Mouse (Mus musculus) c-Kit-negative CD71-positive TER-119-positive erythroid progenitor cells, embryonic 14.5 days (primary cell): ENCODE results near the gene Rab37.

Source experiments
- DNase-seq: peaks from one replicate; pipeline ENCODE4 v3.0.0-alpha.2; 2013; ENCODE audit warnings: low read depth, low spot score

Gene Rab37

GRCm38 (mm10) chr11:115194693-115195092 lies 103.5 kb downstream of the Rab37 start:
- DNase-seq, result no peak

DNA sequence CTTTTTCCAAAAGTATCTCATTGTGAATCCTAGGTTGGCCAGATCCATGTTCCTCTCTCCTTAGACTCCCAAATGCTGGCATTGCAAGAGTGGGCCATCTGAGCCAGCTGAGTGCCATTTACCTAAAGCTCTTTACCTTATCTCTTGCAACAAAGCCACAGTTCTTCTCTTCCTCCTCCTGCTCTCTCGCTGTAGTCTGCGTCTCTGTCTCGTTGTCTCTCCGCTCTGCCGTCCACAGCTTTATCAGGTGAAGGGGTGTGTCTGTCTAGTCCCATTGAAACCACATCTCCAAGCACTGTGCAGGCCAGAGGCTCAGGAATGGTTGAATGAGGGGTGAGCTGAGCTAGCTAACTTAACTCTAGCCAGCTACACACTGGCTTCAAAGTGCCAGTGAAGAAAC lies 104.7 kb downstream of the Rab37 start:
- DNase-seq, result no peak

DNA sequence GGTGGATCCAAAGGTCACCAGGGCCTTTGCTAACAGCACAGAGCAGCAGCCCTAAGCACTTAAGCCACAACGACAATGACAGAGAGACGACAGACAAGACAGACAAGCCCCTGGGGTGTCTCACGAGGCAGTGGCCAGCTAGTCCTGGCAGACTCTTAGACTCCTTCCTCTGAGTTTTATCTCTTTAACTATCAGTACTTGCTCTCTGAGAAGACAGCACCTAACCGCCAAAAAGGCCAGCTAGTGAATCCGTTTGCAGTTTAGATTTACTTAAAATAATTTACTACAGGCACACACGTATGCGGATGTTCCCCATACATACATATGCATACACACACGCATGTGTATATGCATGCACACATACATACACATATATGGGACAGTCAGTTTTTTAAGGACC lies 106.3 kb downstream of the Rab37 start:
- no peak for DNase-seq

GRCm38 (mm10) chr11:115198932-115199384 lies 107.7 kb downstream of the Rab37 start:
- no peak for DNase-seq

DNA sequence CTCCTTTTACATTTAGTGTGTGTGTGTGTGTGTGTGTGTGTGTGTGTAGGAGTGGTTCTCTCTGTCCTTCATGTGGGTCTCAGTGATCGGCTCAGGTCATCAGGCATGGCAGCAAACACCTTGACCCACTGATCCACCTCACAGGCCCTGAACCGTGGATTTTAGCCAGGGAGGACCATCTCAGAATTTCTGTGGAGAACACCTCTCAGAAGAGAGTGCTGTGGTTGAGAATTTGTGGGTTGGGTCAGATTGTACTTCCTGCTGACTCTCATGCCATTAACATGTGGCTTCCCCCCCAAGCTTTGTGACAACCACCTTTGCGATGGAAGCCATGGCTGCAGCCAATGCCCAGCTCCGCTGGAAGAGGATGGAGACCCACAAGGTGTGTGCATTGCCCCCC lies 109.3 kb downstream of the Rab37 start:
- no peak for DNase-seq

GRCm38 (mm10) chr11:115202316-115202715 lies 111.1 kb downstream of the Rab37 start:
- DNase-seq, result no peak

GRCm38 (mm10) chr11:115202756-115203155 lies 111.5 kb downstream of the Rab37 start:
- no peak for DNase-seq

DNA sequence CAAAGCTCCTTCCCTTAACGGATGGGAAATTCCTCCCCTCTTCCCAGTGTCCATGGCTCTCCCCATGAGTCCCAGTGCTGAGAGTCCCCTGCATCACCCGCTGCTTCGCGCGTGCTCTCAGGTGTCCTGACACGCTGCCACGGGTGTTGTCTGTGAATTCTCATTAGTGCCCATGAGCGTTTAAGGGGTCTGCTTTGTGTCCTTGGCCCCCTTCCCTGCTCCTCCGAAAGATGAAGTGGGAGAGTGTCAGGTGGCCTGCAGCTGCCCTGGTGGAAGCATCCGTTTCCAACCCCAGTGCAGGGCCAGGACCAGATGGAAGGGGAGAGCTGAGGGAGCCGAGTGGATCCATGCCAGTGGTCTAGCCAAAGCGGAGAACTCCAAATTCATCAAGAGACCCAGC lies 116.9 kb downstream of the Rab37 start:
- DNase-seq, result no peak

DNA sequence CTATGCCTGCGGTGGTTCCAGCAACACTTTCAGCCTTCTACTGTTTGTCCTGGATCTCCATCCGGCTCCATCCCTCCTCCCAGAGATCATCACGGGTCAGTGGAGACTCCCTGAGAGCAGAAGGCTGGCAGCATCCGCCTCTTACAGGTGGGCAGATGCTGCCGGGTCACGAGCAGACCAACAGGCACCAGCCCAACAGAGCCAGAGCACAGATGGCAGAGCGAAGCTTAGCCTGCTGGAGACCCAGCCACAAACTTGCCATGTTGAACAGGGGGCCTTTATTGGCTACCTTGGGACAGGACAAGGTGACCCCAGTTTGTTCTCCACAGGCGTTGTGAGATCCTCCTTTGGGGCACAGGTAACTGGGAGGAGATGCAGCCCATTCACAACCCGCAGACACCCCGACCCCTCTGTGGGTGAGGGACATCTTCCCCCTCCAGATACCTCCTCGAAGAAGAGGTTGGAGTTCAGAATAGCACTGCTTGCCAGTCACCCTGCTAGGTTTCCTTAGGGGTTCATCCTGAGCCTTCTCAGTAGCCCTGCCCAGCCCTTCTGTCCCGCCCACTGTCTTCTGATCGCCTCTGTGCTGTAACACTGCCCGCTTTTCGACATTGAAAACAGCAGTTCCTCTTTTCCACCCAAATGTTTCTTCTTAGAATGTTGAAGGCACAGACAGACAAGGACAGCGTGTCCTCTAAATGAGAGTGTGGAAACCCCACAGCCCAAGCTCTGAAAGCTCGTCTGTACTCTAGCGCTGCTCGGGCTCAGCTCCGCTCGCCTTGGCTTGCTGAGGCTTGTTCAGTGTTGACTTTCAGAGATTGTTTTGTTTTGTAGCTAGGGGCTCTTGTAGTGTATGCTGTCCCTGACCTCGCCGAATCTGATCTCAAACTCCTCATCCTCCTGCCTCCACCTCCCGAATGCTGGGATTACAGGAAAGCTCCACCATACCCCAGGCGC lies 117.8 kb downstream of the Rab37 start:
- DNase-seq, result no peak

DNA sequence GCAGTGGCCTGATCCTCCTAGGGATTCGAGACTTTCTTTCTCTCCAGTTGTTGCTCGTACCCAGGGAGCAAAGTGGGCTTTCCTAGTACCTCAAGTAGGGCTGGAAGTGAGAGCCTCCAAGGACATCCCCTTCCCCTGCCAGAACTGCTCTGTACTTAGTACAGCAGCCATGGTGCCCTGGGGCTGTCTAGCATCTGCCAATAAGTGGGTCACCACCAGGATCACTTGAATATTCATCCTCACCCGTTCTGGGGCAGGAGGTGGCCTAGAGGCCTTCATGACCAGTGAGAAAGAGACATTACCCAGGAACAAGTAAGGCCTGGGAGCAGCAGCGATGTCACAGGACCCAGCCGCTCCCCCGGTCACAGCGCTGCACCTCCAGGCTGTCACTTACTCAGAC lies 118.7 kb downstream of the Rab37 start:
- no peak for DNase-seq
